Mouse (Mus musculus): ENCODE data around the gene Csf3. TPM values are rescaled to one million over a fixed set of nuclear protein-coding genes. Genes with fewer than 3 reads are reported as not detected.

Csf3 gene
- total and polyA plus RNA-seq, 3 experiments, result 0.21 TPM; not detected in 2

DNA sequence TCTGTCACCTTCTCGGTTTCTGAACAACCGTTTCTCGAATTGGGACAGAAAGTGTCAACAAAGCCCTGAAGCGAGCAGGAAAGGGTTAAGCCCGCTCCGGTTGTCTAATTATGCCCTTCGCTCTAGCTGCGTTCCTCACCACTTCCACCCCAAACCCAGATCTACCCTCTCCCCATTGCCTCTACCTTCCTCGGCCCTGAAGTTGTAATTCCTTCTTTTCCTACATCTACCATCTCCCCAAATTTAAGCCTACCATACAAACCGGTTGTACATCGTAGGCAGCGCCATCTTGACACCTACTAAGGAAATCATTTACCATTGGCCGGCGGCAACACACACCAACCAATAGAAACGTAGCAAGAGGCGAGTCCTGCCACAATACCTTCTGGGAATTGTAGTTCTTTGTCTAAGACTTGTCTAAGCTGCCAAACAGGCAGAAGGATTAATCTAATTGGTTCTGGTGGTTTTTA is 28.1 kb downstream of the Csf3 start, which contains the start of gene Med24:
Gene Med24 (minus strand): TSS at position 317 of the 470 bp plus-strand sequence.
- no peak within 1 kb of the TSS for H3K27ac ChIP-seq (ENCODE audit: insufficient read depth, low read depth)
- in situ Hi-C loops (cut with MboI; ENCODE audit: low pct_ligation_motif_present, low pct_unique_long_range_greater_than_20kb, low sequenced_read_pairs) (loop anchor here (10.0 kb wide), 1 partner anchor 56 kb away; no protein-coding TSS in a partner anchor), dilution Hi-C loops (cut with MboI; ENCODE audit: extremely low pct_ligation_motif_present, extremely low pct_unique_long_range_greater_than_20kb, low sequenced_read_pairs) (no loop called here)
- H3K4me1 ChIP-seq (ENCODE audit: control insufficient read depth in 1 of 2, insufficient read depth in 2 of 2), result peaks cover 0 to 17% of the 10 kb centered on the region in 2 experiments; a peak in 2 of 4 replicates
- H3K27me3 ChIP-seq (replicated peaks), result peaks cover 11% of the 10 kb centered on the region
- H3K79me2 ChIP-seq (replicated peaks; ENCODE audit: control insufficient read depth, extremely low read depth, insufficient read depth, poor library complexity, severe bottlenecking), result peaks cover 12% of the 10 kb centered on the region
- peak within 1 kb of the TSS; percentile 89 for H3K4me2 ChIP-seq (ENCODE audit: insufficient read depth, low read depth, poor library complexity, severe bottlenecking)
- peaks cover 24 to 37% of the 10 kb centered on the region in 2 experiments for H3K36me3 ChIP-seq (replicated peaks in 1 of 2; ENCODE audit: control insufficient read depth in 1 of 2, insufficient read depth in 1 of 2, low read length in 1 of 2)
- peak within 1 kb of the TSS; percentile 75 to 100 (median 80) for H3K4me3 ChIP-seq (replicated peaks in 1 of 3; ENCODE audit: low read depth in 2 of 3, low read length in 2 of 3, poor library complexity in 1 of 3)
- TF ChIP-seq TBP (conservative IDR thresholded peaks at IDR 0.05; ENCODE audit: low read depth, low read length), result peak; percentile 90
- 0 out of 2 replicates have a peak, but pooled peaks have one; percentile 38 for TF ChIP-seq MYC (IDR thresholded peaks at IDR 0.05; ENCODE audit: low read depth, low read length)
- TF ChIP-seq USF1 (IDR thresholded peaks at IDR 0.05; ENCODE audit: low read depth, low read length), result no peak
- 0 out of 2 replicates have a peak, but pooled peaks have one; percentile 79 for TF ChIP-seq NELFE (IDR thresholded peaks at IDR 0.05; ENCODE audit: low read depth, low read length)
- TF ChIP-seq ZMIZ1 (IDR thresholded peaks at IDR 0.05; ENCODE audit: low read depth, low read length), result no peak
- no peak for TF ChIP-seq IRF4 (IDR thresholded peaks at IDR 0.05; ENCODE audit: low read depth, low read length)
- no peak for TF ChIP-seq BHLHE40 (IDR thresholded peaks at IDR 0.05; ENCODE audit: low read depth, low read length)
- 0 out of 2 replicates have a peak, but pooled peaks have one; percentile 20 for TF ChIP-seq MEF2A (IDR thresholded peaks at IDR 0.05; ENCODE audit: borderline replicate concordance, low read depth, low read length)
- TF ChIP-seq ZKSCAN1 (IDR thresholded peaks at IDR 0.05; ENCODE audit: borderline replicate concordance, low read depth, low read length), result no peak
- no peak for TF ChIP-seq USF2 (conservative IDR thresholded peaks at IDR 0.05; ENCODE audit: low read depth, low read length)
- TF ChIP-seq EP300 (IDR thresholded peaks at IDR 0.05; ENCODE audit: low read length), result 0 out of 2 replicates have a peak, but pooled peaks have one; percentile 12
- no peak for TF ChIP-seq ZNF384 (IDR thresholded peaks at IDR 0.05; ENCODE audit: low read depth, low read length)
- 0 out of 2 replicates have a peak, but pooled peaks have one; percentile 59 for TF ChIP-seq MAX (IDR thresholded peaks at IDR 0.05; ENCODE audit: low read length)
- no peak for TF ChIP-seq SMC3 (IDR thresholded peaks at IDR 0.05; ENCODE audit: low read depth, low read length)
- TF ChIP-seq MXI1 (IDR thresholded peaks at IDR 0.05; ENCODE audit: low read depth, low read length), result peak; percentile 45; the same call in 1 of the 2 replicates
- peak; percentile 90; the same call in 1 of the 2 replicates for TF ChIP-seq POLR2AphosphoS2 (IDR thresholded peaks at IDR 0.05; ENCODE audit: low read depth, low read length)
- no peak for TF ChIP-seq RCOR1 (conservative IDR thresholded peaks at IDR 0.05; ENCODE audit: low read depth, low read length)
- no peak for TF ChIP-seq RAD21 (IDR thresholded peaks at IDR 0.05; ENCODE audit: low read depth, low read length)
- TF ChIP-seq TCF12 (IDR thresholded peaks at IDR 0.05; ENCODE audit: low read depth, low read length), result peak; percentile 80
- TF ChIP-seq ETS1 (conservative IDR thresholded peaks at IDR 0.05; ENCODE audit: low read depth, low read length), result no peak
- no peak for TF ChIP-seq PAX5 (IDR thresholded peaks at IDR 0.05; ENCODE audit: low read length)
- peak; percentile 75 for TF ChIP-seq NRF1 (IDR thresholded peaks at IDR 0.05; ENCODE audit: low read depth, low read length)
- peak; percentile 78 for TF ChIP-seq ELF1 (IDR thresholded peaks at IDR 0.05; ENCODE audit: low read depth, low read length)
- TF ChIP-seq POLR2A (IDR thresholded peaks at IDR 0.05; ENCODE audit: low read depth, low read length), result peak; percentile 85
- TF ChIP-seq JUN (IDR thresholded peaks at IDR 0.05; ENCODE audit: insufficient read depth, low read depth, low read length), result no peak
- TF ChIP-seq JUND (conservative IDR thresholded peaks at IDR 0.05; ENCODE audit: low read depth, low read length), result no peak
- TF ChIP-seq CHD2 (IDR thresholded peaks at IDR 0.05; ENCODE audit: low read length), result peak; percentile 98
- TF ChIP-seq UBTF (IDR thresholded peaks at IDR 0.05; ENCODE audit: low read depth, low read length), result no peak
- peak in 1 of 2 experiments; percentile 8; a peak in 1 of 4 replicates for TF ChIP-seq CTCF (conservative IDR thresholded peaks at IDR 0.05 in 1 of 2, IDR thresholded peaks at IDR 0.05 in 1 of 2; ENCODE audit: low read depth in 2 of 2, low read length in 2 of 2)
- TF ChIP-seq MAZ (IDR thresholded peaks at IDR 0.05; ENCODE audit: low read depth, low read length), result no peak
- TF ChIP-seq CHD1 (IDR thresholded peaks at IDR 0.05; ENCODE audit: low read depth, low read length), result no peak
- peak; percentile 99 for TF ChIP-seq KAT2A (IDR thresholded peaks at IDR 0.05; ENCODE audit: insufficient replicate concordance, low read length)
- TF ChIP-seq E2F4 (IDR thresholded peaks at IDR 0.05; ENCODE audit: insufficient replicate concordance, low read depth, low read length), result no peak
- TF ChIP-seq SIN3A (IDR thresholded peaks at IDR 0.05; ENCODE audit: low read length), result peak; percentile 80
- TF ChIP-seq GABPA (IDR thresholded peaks at IDR 0.05; ENCODE audit: insufficient replicate concordance, low read depth, low read length), result peak; percentile 85; the same call in 1 of the 2 replicates
- TF ChIP-seq HCFC1 (IDR thresholded peaks at IDR 0.05; ENCODE audit: low read depth, low read length), result peak; percentile 99
- TF ChIP-seq ZC3H11A (IDR thresholded peaks at IDR 0.05; ENCODE audit: low read depth, low read length), result no peak
- TF ChIP-seq MAFK (IDR thresholded peaks at IDR 0.05; ENCODE audit: insufficient replicate concordance, low read length), result no peak
- peak within 1 kb of the TSS; percentile 50 for H3K9ac ChIP-seq (ENCODE audit: insufficient read depth, low read depth)
- peak; percentile 96 for DNase-seq (ENCODE audit: extremely low read depth)
- peaks cover 2% of the 10 kb centered on the region for H3K9me3 ChIP-seq (replicated peaks; ENCODE audit: low read length)
